Mouse (Mus musculus): ENCODE measurements around the gene Sirt3. TPM values are rescaled to one million over a fixed set of nuclear protein-coding genes. Genes with fewer than 3 reads are reported as not detected.
A peak's percentile ranks its signal among the peaks of the same experiment; 100 is the strongest.

Sirt3 gene
- polyA plus RNA-seq, 1 experiment from 2014 or later = 20.0 TPM

GRCm38 (mm10) chr7:140847755-140848580, 34.1 kb downstream of the Sirt3 start, which contains the start of gene Odf3:
Gene Odf3 (plus strand): TSS chr7:140847805.
- Histone ChIP-seq H3K4me2 (no peak within 1 kb of the TSS), H3K9me3 (replicated peaks) (no peaks in the 10 kb centered on the region), H3K4me1 (replicated peaks) (peaks cover 15% of the 10 kb centered on the region), H3K4me3 (replicated peaks) (no peak within 1 kb of the TSS), H3K27ac (replicated peaks) (no peak within 1 kb of the TSS), H3K9ac (no peak within 1 kb of the TSS), H3K27me3 (peaks cover 15% of the 10 kb centered on the region; the same call in 1 of the 2 replicates), H3K36me3 (replicated peaks) (peaks cover 17% of the 10 kb centered on the region)
- WGBS (ENCODE audit: insufficient replicate concordance) = 48% methylated on average over 11 of the region's 11 CpGs
- ATAC-seq (ENCODE audit: insufficient read depth) = no peak

GRCm38 (mm10) chr7:140846676-140847075, 35.4 kb downstream of the Sirt3 start:
- no peaks in the 10 kb centered on the region for H3K9me3 ChIP-seq (replicated peaks)
- peaks cover 4% of the 10 kb centered on the region; the same call in 1 of the 2 replicates for H3K36me3 ChIP-seq (replicated peaks)
- peaks cover 6% of the 10 kb centered on the region for H3K4me1 ChIP-seq (replicated peaks)
- peaks cover 26% of the 10 kb centered on the region for H3K27me3 ChIP-seq
- no peak overlapping the region for H3K4me2 ChIP-seq
- no peak overlapping the region for H3K27ac ChIP-seq (replicated peaks)
- no peak overlapping the region for H3K4me3 ChIP-seq (replicated peaks)
- H3K9ac ChIP-seq = no peak overlapping the region
- no peak for ATAC-seq (ENCODE audit: insufficient read depth)
- WGBS (ENCODE audit: insufficient replicate concordance) = 61% methylated on average over 10 of the region's 10 CpGs

- Histone ChIP-seq H3K4me1 (replicated peaks) (peaks cover 6% of the 10 kb centered on the region), H3K27me3 (peaks cover 36% of the 10 kb centered on the region), H3K4me2 (no peak overlapping the region), H3K9ac (no peak overlapping the region), H3K27ac (replicated peaks) (no peak overlapping the region), H3K9me3 (replicated peaks) (no peaks in the 10 kb centered on the region), H3K36me3 (replicated peaks) (no peaks in the 10 kb centered on the region), H3K4me3 (replicated peaks) (no peak overlapping the region)
- WGBS (ENCODE audit: insufficient replicate concordance) = 50% methylated on average over 4 of the region's 4 CpGs
- ATAC-seq (ENCODE audit: insufficient read depth) = no peak
Measured at GRCm38 (mm10) chr7:140845683-140846082, 36.4 kb downstream of the Sirt3 start.

- WGBS (ENCODE audit: insufficient replicate concordance) = 26% methylated on average over 14 of the region's 14 CpGs
- Histone ChIP-seq H3K4me1 (replicated peaks) (peaks cover 6% of the 10 kb centered on the region), H3K9me3 (replicated peaks) (no peaks in the 10 kb centered on the region), H3K27me3 (peaks cover 42% of the 10 kb centered on the region), H3K36me3 (replicated peaks) (no peaks in the 10 kb centered on the region), H3K4me2 (no peak within 1 kb of the TSS), H3K4me3 (replicated peaks) (no peak within 1 kb of the TSS), H3K9ac (no peak within 1 kb of the TSS), H3K27ac (replicated peaks) (no peak within 1 kb of the TSS)
- ATAC-seq (ENCODE audit: insufficient read depth) = peak; percentile 45
Measured at GRCm38 (mm10) chr7:140844905-140845665, 37.0 kb downstream of the Sirt3 start, which contains the start of gene Scgb1c1. Gene Scgb1c1 (plus strand): TSS chr7:140845547.

- no peak overlapping the region for H3K4me2 ChIP-seq
- H3K9me3 ChIP-seq (replicated peaks) = no peaks in the 10 kb centered on the region
- H3K36me3 ChIP-seq (replicated peaks) = no peaks in the 10 kb centered on the region
- peaks cover 53% of the 10 kb centered on the region for H3K27me3 ChIP-seq
- no peak overlapping the region for H3K4me3 ChIP-seq (replicated peaks)
- peaks cover 3% of the 10 kb centered on the region; the same call in 1 of the 2 replicates for H3K4me1 ChIP-seq (replicated peaks)
- H3K27ac ChIP-seq (replicated peaks) = no peak overlapping the region
- no peak for ATAC-seq (ENCODE audit: insufficient read depth)
- 64% methylated on average over 7 of the region's 7 CpGs for WGBS (ENCODE audit: insufficient replicate concordance)
- no peak overlapping the region for H3K9ac ChIP-seq
Measured at GRCm38 (mm10) chr7:140843806-140844205, 38.3 kb downstream of the Sirt3 start.

GRCm38 (mm10) chr7:140840750-140841735, 41.1 kb downstream of the Sirt3 start:
- no peak overlapping the region for H3K4me2 ChIP-seq
- no peak for ATAC-seq (ENCODE audit: insufficient read depth)
- peaks cover 51% of the 10 kb centered on the region for H3K27me3 ChIP-seq

GRCm38 (mm10) chr7:140839556-140839955, 42.6 kb downstream of the Sirt3 start:
- 50% methylated on average over 5 of the region's 5 CpGs for WGBS (ENCODE audit: insufficient replicate concordance)
- H3K4me2 ChIP-seq = no peak overlapping the region
- H3K27ac ChIP-seq (replicated peaks) = no peak overlapping the region
- no peak for ATAC-seq (ENCODE audit: insufficient read depth)
- H3K9ac ChIP-seq = no peak overlapping the region
- peaks cover 51% of the 10 kb centered on the region for H3K27me3 ChIP-seq
- peaks cover 7% of the 10 kb centered on the region; the same call in 1 of the 2 replicates for H3K4me1 ChIP-seq (replicated peaks)
- H3K36me3 ChIP-seq (replicated peaks) = no peaks in the 10 kb centered on the region
- no peaks in the 10 kb centered on the region for H3K9me3 ChIP-seq (replicated peaks)
- H3K4me3 ChIP-seq (replicated peaks) = no peak overlapping the region

More at GRCm38 (mm10) chr7:140840750-140841735, 41.1 kb downstream of the Sirt3 start:
- H3K36me3 ChIP-seq (replicated peaks) = no peaks in the 10 kb centered on the region
- no peak overlapping the region for H3K9ac ChIP-seq
- 32% methylated on average over 18 of the region's 19 CpGs for WGBS (ENCODE audit: insufficient replicate concordance)
- no peak overlapping the region for H3K4me3 ChIP-seq (replicated peaks)
- H3K27ac ChIP-seq (replicated peaks) = no peak overlapping the region
- H3K9me3 ChIP-seq (replicated peaks) = no peaks in the 10 kb centered on the region
- peaks cover 3% of the 10 kb centered on the region; the same call in 1 of the 2 replicates for H3K4me1 ChIP-seq (replicated peaks)

GRCm38 (mm10) chr7:140836243-140837115, 45.6 kb downstream of the Sirt3 start:
- no peak overlapping the region for H3K9ac ChIP-seq

GRCm38 (mm10) chr7:140835758-140836087, 46.4 kb downstream of the Sirt3 start:
- H3K27me3 ChIP-seq = peaks cover 28% of the 10 kb centered on the region; the same call in 1 of the 2 replicates
- no peak overlapping the region for H3K9ac ChIP-seq
- H3K9me3 ChIP-seq (replicated peaks) = no peaks in the 10 kb centered on the region
- peak overlapping the region; percentile 50 for H3K4me2 ChIP-seq
- no peaks in the 10 kb centered on the region for H3K36me3 ChIP-seq (replicated peaks)
- WGBS (ENCODE audit: insufficient replicate concordance) = 60% methylated on average over 2 of the region's 2 CpGs
- peak overlapping the region; percentile 24 for H3K4me3 ChIP-seq (replicated peaks)
- peak; percentile 16; the same call in 1 of the 2 replicates for ATAC-seq (ENCODE audit: insufficient read depth)
- no peak overlapping the region; the same call in 1 of the 2 replicates for H3K27ac ChIP-seq (replicated peaks)
- H3K4me1 ChIP-seq (replicated peaks) = 0 out of 2 replicates have a peak, but pooled peaks cover 7% of the 10 kb centered on the region

More at GRCm38 (mm10) chr7:140836243-140837115, 45.6 kb downstream of the Sirt3 start:
- WGBS (ENCODE audit: insufficient replicate concordance) = 70% methylated on average over 9 of the region's 9 CpGs
- peaks cover 35% of the 10 kb centered on the region for H3K27me3 ChIP-seq
- ATAC-seq (ENCODE audit: insufficient read depth) = no peak
- no peaks in the 10 kb centered on the region for H3K36me3 ChIP-seq (replicated peaks)
- H3K9me3 ChIP-seq (replicated peaks) = no peaks in the 10 kb centered on the region
- peaks cover 7% of the 10 kb centered on the region; the same call in 1 of the 2 replicates for H3K4me1 ChIP-seq (replicated peaks)
- H3K4me2 ChIP-seq = no peak overlapping the region
- H3K4me3 ChIP-seq (replicated peaks) = no peak overlapping the region
- no peak overlapping the region for H3K27ac ChIP-seq (replicated peaks)
